Mouse (Mus musculus): ENCODE measurements at regions not wholly inside any gene's neighbourhood (a gene's known extent, or its start where the extent isn't known, plus 50 kb on each side); places are given as distances from the start of the nearest gene placed in this dataset.
A peak's percentile ranks its signal among the peaks of the same experiment; 100 is the strongest.

DNA sequence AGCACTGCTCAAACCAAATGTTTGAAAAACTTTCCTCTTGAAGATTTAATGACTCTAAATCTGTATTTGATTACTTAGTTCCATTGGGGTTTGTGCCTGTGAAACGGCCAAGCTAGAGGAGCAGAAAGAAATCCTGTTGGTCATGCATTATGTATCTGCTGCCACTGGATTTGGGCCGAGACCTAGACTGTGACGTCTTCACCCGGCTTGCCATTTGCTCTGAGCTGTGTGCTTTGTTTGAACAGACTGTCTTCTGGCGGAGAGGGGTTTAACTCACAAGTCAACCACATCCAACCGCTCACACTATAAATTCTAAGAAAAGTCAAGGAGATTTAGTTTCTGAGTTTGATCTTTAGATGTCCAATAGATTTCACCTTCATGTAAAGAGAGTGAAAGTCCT lies 503.6 kb downstream of the Nuf2 start:
- no peak for TF ChIP-seq POLR2A (IDR thresholded peaks at IDR 0.05; ENCODE audit: borderline replicate concordance, extremely low read depth, insufficient read depth, insufficient read length)
- Histone ChIP-seq H3K4me3 (replicated peaks; ENCODE audit: low read length) (no peak overlapping the region), H3K9me3 (ENCODE audit: control insufficient read depth, low read length) (no peaks in the 10 kb centered on the region), H3K27ac (replicated peaks; ENCODE audit: low read depth, low read length) (no peak overlapping the region), H3K27me3 (ENCODE audit: control insufficient read depth, insufficient read depth, low read length) (no peaks in the 10 kb centered on the region), H3K9ac (ENCODE audit: low read depth, low read length, severe bottlenecking) (no peak overlapping the region), H3K4me2 (replicated peaks; ENCODE audit: low read depth, low read length, severe bottlenecking) (no peak overlapping the region), H3K4me1 (ENCODE audit: control insufficient read depth, insufficient read depth, low read length) (peaks cover 4% of the 10 kb centered on the region; the same call in 1 of the 2 replicates), H3K36me3 (ENCODE audit: control insufficient read depth, insufficient read depth, low read length) (no peaks in the 10 kb centered on the region)
- peak; percentile 26; the same call in 1 of the 2 replicates for ATAC-seq (ENCODE audit: low FRiP score, low read depth)
- 15% methylated on average over 6 of the region's 6 CpGs for WGBS
- peak; percentile 31 for DNase-seq (ENCODE audit: low spot score)

DNA sequence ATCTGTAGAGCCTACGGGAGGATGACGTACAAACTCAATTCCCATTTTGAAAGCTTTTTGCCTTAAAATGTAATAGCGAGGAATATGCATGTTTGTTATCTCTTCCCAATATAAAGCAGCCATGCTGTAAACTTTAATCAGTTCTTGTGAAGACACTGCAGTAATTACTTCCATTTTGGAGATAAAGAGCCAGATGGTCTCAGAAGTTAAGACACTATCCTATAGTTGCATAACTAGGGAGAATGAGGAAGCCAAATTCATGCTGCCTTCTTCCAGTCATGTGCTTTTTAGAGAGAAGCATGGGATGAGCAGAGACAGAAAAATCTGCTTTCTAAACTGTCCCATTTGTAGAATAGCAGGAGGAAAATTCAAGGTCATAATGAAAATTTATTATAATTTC lies 504.0 kb downstream of the Nuf2 start:
- H3K9ac ChIP-seq (ENCODE audit: low read depth, low read length, severe bottlenecking): no peak overlapping the region
- no peak for ATAC-seq (ENCODE audit: low FRiP score, low read depth)
- peaks cover 4% of the 10 kb centered on the region; the same call in 1 of the 2 replicates for H3K4me1 ChIP-seq (ENCODE audit: control insufficient read depth, insufficient read depth, low read length)
- H3K36me3 ChIP-seq (ENCODE audit: control insufficient read depth, insufficient read depth, low read length): no peaks in the 10 kb centered on the region
- H3K27ac ChIP-seq (replicated peaks; ENCODE audit: low read depth, low read length): no peak overlapping the region
- H3K27me3 ChIP-seq (ENCODE audit: control insufficient read depth, insufficient read depth, low read length): no peaks in the 10 kb centered on the region
- DNase-seq (ENCODE audit: low spot score): no peak
- 92% methylated on average over 3 of the region's 3 CpGs for WGBS
- no peaks in the 10 kb centered on the region for H3K9me3 ChIP-seq (ENCODE audit: control insufficient read depth, low read length)
- no peak for TF ChIP-seq POLR2A (IDR thresholded peaks at IDR 0.05; ENCODE audit: borderline replicate concordance, extremely low read depth, insufficient read depth, insufficient read length)
- no peak overlapping the region for H3K4me3 ChIP-seq (replicated peaks; ENCODE audit: low read length)
- no peak overlapping the region for H3K4me2 ChIP-seq (replicated peaks; ENCODE audit: low read depth, low read length, severe bottlenecking)

DNA sequence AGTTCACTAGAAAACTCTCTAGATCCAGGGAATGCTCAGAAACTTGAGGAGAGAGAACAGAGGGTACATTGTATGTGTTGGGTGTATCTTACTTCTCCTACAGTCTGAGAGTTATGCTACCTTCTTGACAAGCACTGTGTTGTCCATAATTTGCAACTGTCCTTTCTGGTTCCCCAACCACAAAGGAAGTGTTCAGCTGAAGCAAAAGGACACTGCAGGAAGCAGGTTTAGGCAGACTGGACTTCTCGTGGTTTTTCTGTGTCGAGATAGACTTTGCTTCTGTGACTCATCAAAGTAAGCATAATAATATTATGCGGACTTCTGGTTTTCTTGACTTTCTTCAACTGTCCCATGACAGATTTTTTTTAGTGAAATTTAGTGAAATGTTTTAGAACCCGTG lies 506.7 kb downstream of the Nuf2 start:
- DNase-seq (ENCODE audit: low spot score): no peak
- no peaks in the 10 kb centered on the region for H3K27me3 ChIP-seq (ENCODE audit: control insufficient read depth, insufficient read depth, low read length)
- no peak overlapping the region for H3K9ac ChIP-seq (ENCODE audit: low read depth, low read length, severe bottlenecking)
- no peaks in the 10 kb centered on the region for H3K9me3 ChIP-seq (ENCODE audit: control insufficient read depth, low read length)
- 83% methylated on average over 4 of the region's 4 CpGs for WGBS
- no peak for ATAC-seq (ENCODE audit: low FRiP score, low read depth)
- H3K36me3 ChIP-seq (ENCODE audit: control insufficient read depth, insufficient read depth, low read length): no peaks in the 10 kb centered on the region
- H3K4me1 ChIP-seq (ENCODE audit: control insufficient read depth, insufficient read depth, low read length): 0 out of 2 replicates have a peak, but pooled peaks cover 2% of the 10 kb centered on the region
- no peak overlapping the region for H3K27ac ChIP-seq (replicated peaks; ENCODE audit: low read depth, low read length)
- no peak overlapping the region for H3K4me2 ChIP-seq (replicated peaks; ENCODE audit: low read depth, low read length, severe bottlenecking)
- no peak overlapping the region for H3K4me3 ChIP-seq (replicated peaks; ENCODE audit: low read length)
- no peak for TF ChIP-seq POLR2A (IDR thresholded peaks at IDR 0.05; ENCODE audit: borderline replicate concordance, extremely low read depth, insufficient read depth, insufficient read length)

GRCm38 (mm10) chr1:168991506-168992244 lies 539.6 kb downstream of the Nuf2 start:
- Histone ChIP-seq H3K36me3 (ENCODE audit: control insufficient read depth, insufficient read depth, low read length) (no peaks in the 10 kb centered on the region), H3K27ac (replicated peaks; ENCODE audit: low read depth, low read length) (no peak overlapping the region), H3K9ac (ENCODE audit: low read depth, low read length, severe bottlenecking) (no peak overlapping the region), H3K27me3 (ENCODE audit: control insufficient read depth, insufficient read depth, low read length) (no peaks in the 10 kb centered on the region), H3K4me3 (replicated peaks; ENCODE audit: low read length) (no peak overlapping the region), H3K4me2 (replicated peaks; ENCODE audit: low read depth, low read length, severe bottlenecking) (no peak overlapping the region), H3K9me3 (ENCODE audit: control insufficient read depth, low read length) (no peaks in the 10 kb centered on the region), H3K4me1 (ENCODE audit: control insufficient read depth, insufficient read depth, low read length) (no peaks in the 10 kb centered on the region)
- 50% methylated on average over 14 of the region's 14 CpGs for WGBS
- ATAC-seq (ENCODE audit: low FRiP score, low read depth) (no peak), DNase-seq (ENCODE audit: low spot score) (no peak)
- no peak for TF ChIP-seq POLR2A (IDR thresholded peaks at IDR 0.05; ENCODE audit: borderline replicate concordance, extremely low read depth, insufficient read depth, insufficient read length)

DNA sequence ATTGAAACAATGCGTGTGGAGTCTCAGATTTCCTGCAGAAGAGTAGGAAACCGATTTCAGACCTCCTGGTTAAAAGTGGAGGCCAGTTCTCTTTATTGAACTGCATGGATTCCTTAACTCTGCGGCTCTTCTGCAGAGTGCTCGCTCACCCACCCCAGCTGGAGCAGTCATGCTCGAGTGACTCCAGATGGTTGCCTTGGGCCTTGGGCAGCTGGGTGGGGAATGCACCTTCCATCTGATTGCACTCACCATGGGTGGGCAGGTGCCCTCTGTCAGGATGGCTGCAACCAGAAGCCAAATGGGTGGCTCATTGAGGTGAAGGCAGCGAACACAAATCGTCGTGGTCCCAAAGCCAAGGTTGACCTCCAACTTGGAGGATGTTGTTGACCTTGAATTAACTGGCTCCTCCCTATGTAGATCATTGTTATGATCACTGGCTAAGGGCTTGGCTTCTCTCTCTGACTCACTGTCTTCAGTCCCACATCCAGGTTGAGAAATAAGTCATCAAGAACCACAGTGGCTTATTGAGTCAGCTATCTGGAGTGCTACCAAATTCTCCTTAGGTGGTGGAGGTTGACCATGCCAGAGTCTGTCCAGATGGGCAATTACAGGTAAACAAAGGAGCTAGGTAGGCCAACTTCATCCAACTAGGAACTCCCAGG lies 543.1 kb upstream of the Pbx1 start:
- Histone ChIP-seq H3K4me2 (replicated peaks; ENCODE audit: low read depth, low read length, severe bottlenecking) (no peak overlapping the region), H3K4me3 (replicated peaks; ENCODE audit: low read length) (no peak overlapping the region), H3K9ac (ENCODE audit: low read depth, low read length, severe bottlenecking) (no peak overlapping the region), H3K27ac (replicated peaks; ENCODE audit: low read depth, low read length) (no peak overlapping the region), H3K9me3 (ENCODE audit: control insufficient read depth, low read length) (no peaks in the 10 kb centered on the region), H3K4me1 (ENCODE audit: control insufficient read depth, insufficient read depth, low read length) (no peaks in the 10 kb centered on the region), H3K27me3 (ENCODE audit: control insufficient read depth, insufficient read depth, low read length) (no peaks in the 10 kb centered on the region), H3K36me3 (ENCODE audit: control insufficient read depth, insufficient read depth, low read length) (no peaks in the 10 kb centered on the region)
- no peak for DNase-seq (ENCODE audit: low spot score)
- no peak for ATAC-seq (ENCODE audit: low FRiP score, low read depth)
- 64% methylated on average over 8 of the region's 8 CpGs for WGBS
- TF ChIP-seq POLR2A (IDR thresholded peaks at IDR 0.05; ENCODE audit: borderline replicate concordance, extremely low read depth, insufficient read depth, insufficient read length): no peak
